Mouse (Mus musculus): Measurements from ENCODE around the gene Caskin2.
"Not testable (repeated sequence)": the region's sequence is repeated elsewhere in the genome, so short reads cannot be mapped to it uniquely, and the experiment has no call there.

Gene Caskin2

GRCm38 (mm10) chr11:115765607-115766141 is 47.8 kb downstream of the Caskin2 start:
- in situ Hi-C loops (cut with MboI; ENCODE audit: low sequenced_read_pairs), result no loop called here

DNA sequence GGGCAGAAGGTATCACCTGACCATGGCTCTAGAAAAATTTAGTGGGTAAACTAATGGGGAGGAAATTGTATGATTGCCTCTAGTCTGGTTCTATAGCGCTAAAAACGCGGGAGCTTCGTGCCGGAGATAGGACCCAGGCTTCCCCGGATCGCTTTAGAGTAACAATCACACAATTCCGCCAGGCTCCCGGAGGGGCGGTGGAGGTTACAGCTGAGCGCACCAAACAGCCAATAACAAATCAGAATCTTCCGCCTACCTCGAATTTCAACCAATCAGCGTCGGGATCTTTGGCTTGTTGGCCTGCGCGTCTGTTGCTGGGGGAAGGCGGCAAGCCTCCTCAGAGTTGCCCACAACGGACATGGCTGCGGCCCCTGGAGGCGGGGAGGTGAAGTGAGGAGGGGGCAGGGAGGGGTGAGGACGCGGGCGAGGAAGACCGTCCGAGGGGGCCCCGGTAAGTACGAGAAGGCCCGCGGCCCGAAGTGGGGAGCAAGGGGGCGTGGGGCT is 48.3 kb downstream of the Caskin2 start, which contains the start of gene Tmem94:
TSS of gene Tmem94 (plus strand) at position 331 of the 504 bp plus-strand sequence.
- in situ Hi-C loops (cut with MboI; ENCODE audit: low sequenced_read_pairs), result no loop called here

- in situ Hi-C loops (cut with MboI; ENCODE audit: low sequenced_read_pairs), result no loop called here
These were observed 48.7 kb downstream of the Caskin2 start for GRCm38 (mm10) chr11:115764698-115765097.

- in situ Hi-C loops (cut with MboI; ENCODE audit: low sequenced_read_pairs), result not testable (repeated sequence)
These were observed 51.3 kb downstream of the Caskin2 start for GRCm38 (mm10) chr11:115762176-115762575.

GRCm38 (mm10) chr11:115753485-115753884 is 60.0 kb downstream of the Caskin2 start:
- in situ Hi-C loops (cut with MboI; ENCODE audit: low sequenced_read_pairs), result no loop called here

- in situ Hi-C loops (cut with MboI; ENCODE audit: low sequenced_read_pairs), result no loop called here
These were observed 60.8 kb downstream of the Caskin2 start for GRCm38 (mm10) chr11:115752653-115753052.

- in situ Hi-C loops (cut with MboI; ENCODE audit: low sequenced_read_pairs), result no loop called here
These were observed 61.7 kb downstream of the Caskin2 start for GRCm38 (mm10) chr11:115751725-115752124.

DNA sequence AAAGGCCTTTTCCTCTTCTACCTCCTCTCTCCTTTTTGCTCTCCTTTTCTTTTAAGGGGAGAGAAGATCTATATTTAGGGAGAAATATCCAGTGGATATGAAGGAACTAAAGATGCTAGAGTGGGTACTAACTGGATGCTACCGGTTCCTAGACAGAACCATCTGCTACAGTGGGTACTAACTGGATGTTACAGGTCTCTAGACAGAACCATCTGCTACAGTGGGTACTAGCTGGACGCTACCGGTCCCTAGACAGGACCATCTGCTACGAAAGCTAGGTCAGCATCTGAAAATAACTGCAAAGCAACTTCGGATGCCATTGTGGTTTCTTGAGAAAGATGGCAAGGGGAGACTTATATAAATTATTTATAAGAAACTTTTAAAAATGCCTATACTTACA is 63.6 kb downstream of the Caskin2 start:
- in situ Hi-C loops (cut with MboI; ENCODE audit: low sequenced_read_pairs), result no loop called here
